Mouse (Mus musculus) limb, embryonic 13.5 days (tissue): ENCODE data around the gene Spata18. TPM values are rescaled to one million over a fixed set of nuclear protein-coding genes. Genes with fewer than 3 reads are reported as not detected.
A peak's percentile ranks its signal among the peaks of the same experiment; 100 is the strongest.

Experiments used
- ATAC-seq: fragments of 200-750 bp; cut with Nextera tagmentation; 2 replicates; pipeline ENCODE4 v1.8.0; 2017; ENCODE audit warnings: low read depth, moderate number of reproducible peaks, moderate TSS enrichment; ENCODE audit not compliant: low FRiP score
- H3K27ac ChIP-seq: fragments of 300-500 bp; sonication (generic); 2 replicates; pipeline ENCODE4 v1.5.1; 2015; ENCODE audit warnings: inconsistent platforms, mild to moderate bottlenecking, moderate library complexity
- H3K27me3 ChIP-seq: fragments of 300-500 bp; sonication (generic); 2 replicates; pipeline ENCODE4 v1.6.1; 2015; ENCODE audit warnings: mild to moderate bottlenecking, inconsistent platforms
- H3K36me3 ChIP-seq: fragments of 300-500 bp; sonication (generic); 2 replicates; pipeline ENCODE4 v1.6.1; 2015; ENCODE audit warnings: inconsistent platforms, mild to moderate bottlenecking, moderate library complexity
- H3K4me1 ChIP-seq: fragments of 300-500 bp; sonication (generic); 2 replicates; pipeline ENCODE4 v1.6.1; 2015; ENCODE audit warnings: inconsistent platforms
- H3K4me2 ChIP-seq: fragments of 300-500 bp; sonication (generic); replicated peaks from 2 replicates; pipeline ENCODE4 v1.6.1; 2015; ENCODE audit warnings: inconsistent platforms, mild to moderate bottlenecking, moderate library complexity
- H3K4me3 ChIP-seq: fragments of 300-500 bp; sonication (generic); 2 replicates; pipeline ENCODE4 v1.5.1; 2015; ENCODE audit warnings: moderate library complexity, mild to moderate bottlenecking, inconsistent platforms
- H3K9ac ChIP-seq: fragments of 300-500 bp; sonication (generic); 2 replicates; pipeline ENCODE4 v1.6.1; 2015; ENCODE audit warnings: mild to moderate bottlenecking, inconsistent platforms
- H3K9me3 ChIP-seq: fragments of 300-500 bp; sonication (generic); 2 replicates; pipeline ENCODE4 v1.6.1; 2016; ENCODE audit warnings: inconsistent platforms
- WGBS: fragments of 180-500 bp; shearing (Covaris S2); methylation state at CpG from one replicate; pipeline ENCODE4 v1.1.7; 2015; 5-methylcytosine and 5-hydroxymethylcytosine counted together
- polyA plus RNA-seq: library from polyadenylated mRNA; unstranded; fragments of >200 nt; fragmentation: Nextera tagmentation; extraction: Ambion mirVana; gene quantifications from 2 replicates; pipeline ENCODE4 v1.2.1, GENCODE M21; 2015

The Spata18 gene
- polyA plus RNA-seq = 1.7 and 1.9 TPM in 2 replicates

DNA sequence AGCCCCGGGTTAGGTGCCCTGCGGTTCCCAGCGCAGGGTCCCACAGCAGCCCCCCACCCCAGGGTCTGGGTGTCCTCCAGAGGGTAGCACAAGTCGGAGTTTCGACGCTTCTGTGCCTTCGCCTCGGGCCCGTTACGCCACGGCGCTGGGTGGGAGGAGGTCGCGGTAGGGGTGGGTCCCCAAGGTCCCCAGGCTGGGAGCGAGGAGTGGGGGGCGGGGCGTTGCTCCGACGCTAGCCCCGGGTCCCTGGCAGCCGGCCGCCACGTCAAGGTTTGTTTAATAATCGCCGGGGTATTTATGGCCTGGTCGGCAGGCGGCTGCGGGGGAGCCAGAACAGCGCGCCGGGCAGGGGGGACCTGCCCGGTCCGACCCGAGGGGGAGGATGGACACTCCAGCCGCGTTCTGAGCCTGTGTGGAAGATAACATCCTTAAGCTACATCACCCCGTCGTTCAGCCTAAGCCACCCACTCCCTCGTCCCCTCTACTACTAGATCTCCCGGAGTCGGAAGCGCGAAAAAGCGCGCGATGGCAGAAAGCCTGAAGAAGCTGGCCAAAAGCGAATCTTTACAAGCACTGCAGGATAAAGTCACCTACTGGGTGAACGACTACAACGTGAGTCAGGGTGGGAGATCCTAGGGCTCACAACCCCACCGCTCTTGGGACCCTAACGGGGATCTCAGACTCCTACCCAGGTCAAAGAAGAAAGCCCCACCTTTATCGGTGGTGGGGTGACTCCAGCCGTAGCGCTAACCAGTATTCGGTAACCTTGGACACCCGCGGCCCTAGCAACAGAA, at the start of gene Spata18:
TSS of gene Spata18 (plus strand) at position 319 of the 794 bp plus-strand sequence.
- peaks cover 34% of the 10 kb centered on the region for H3K4me1 ChIP-seq
- no peak within 1 kb of the TSS for H3K27ac ChIP-seq
- peaks cover 48% of the 10 kb centered on the region for H3K27me3 ChIP-seq
- no peaks in the 10 kb centered on the region for H3K36me3 ChIP-seq
- ATAC-seq = peak; percentile 2; the same call in 1 of the 2 replicates
- no peaks in the 10 kb centered on the region for H3K9me3 ChIP-seq
- under 1% methylated on average over 56 of the region's 57 CpGs for WGBS
- H3K4me2 ChIP-seq = peak within 1 kb of the TSS; percentile 99
- H3K9ac ChIP-seq = peak within 1 kb of the TSS; percentile 70
- peak within 1 kb of the TSS; percentile 56 for H3K4me3 ChIP-seq

DNA sequence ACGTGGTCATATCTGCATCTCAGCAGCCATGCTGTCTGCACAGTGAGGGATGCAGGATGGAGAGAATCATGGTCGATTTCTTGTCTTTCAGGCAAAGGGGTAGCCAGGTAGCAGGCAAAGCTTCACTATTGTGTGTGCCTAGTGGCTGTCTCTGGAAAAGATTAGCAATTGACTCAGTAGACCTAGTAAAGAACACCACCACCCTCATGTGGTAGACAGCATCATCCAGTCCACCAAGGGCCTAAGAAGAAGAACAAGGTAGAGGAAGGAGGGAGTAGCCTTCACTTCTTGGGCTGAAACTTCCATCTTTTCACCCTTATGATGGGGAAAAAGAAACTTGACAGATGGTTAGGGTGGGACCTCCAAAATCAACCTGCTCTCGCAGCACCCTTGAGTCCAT, 48.3 kb upstream of the Spata18 start:
- 82% methylated on average over 3 of the region's 3 CpGs for WGBS

DNA sequence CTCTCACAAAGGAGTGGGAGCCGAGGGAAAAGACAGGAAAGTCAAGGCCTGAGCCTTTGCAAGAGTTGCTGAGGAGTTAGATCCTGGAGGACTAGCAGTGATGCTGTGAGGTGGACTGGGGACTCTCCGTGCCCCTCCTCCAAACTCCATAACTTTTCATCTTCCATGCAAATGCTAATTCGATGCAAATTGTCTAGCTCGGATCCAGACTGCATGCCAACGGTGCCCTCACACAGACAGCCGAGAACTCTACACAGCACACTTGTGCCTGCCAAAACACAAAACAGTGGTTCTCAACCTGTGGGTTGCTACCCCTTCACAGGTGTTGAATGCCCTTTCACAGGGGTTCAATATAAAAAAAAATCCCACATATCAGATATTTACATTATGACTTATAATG, 46.6 kb upstream of the Spata18 start:
- 85% methylated on average over 6 of the region's 6 CpGs for WGBS
- H3K9ac ChIP-seq = no peak overlapping the region
- peaks cover 5% of the 10 kb centered on the region for H3K9me3 ChIP-seq
- H3K36me3 ChIP-seq = no peaks in the 10 kb centered on the region
- no peaks in the 10 kb centered on the region for H3K27me3 ChIP-seq
- H3K4me1 ChIP-seq = no peaks in the 10 kb centered on the region
- no peak overlapping the region for H3K4me2 ChIP-seq
- no peak overlapping the region for H3K27ac ChIP-seq
- no peak overlapping the region for H3K4me3 ChIP-seq
- no peak for ATAC-seq

More for the DNA sequence above, 48.3 kb upstream of the Spata18 start:
- Histone ChIP-seq H3K9ac (no peak overlapping the region), H3K9me3 (peaks cover 5% of the 10 kb centered on the region), H3K27me3 (no peaks in the 10 kb centered on the region), H3K4me2 (no peak overlapping the region), H3K36me3 (no peaks in the 10 kb centered on the region), H3K4me1 (no peaks in the 10 kb centered on the region), H3K4me3 (no peak overlapping the region), H3K27ac (no peak overlapping the region)
- no peak for ATAC-seq

DNA sequence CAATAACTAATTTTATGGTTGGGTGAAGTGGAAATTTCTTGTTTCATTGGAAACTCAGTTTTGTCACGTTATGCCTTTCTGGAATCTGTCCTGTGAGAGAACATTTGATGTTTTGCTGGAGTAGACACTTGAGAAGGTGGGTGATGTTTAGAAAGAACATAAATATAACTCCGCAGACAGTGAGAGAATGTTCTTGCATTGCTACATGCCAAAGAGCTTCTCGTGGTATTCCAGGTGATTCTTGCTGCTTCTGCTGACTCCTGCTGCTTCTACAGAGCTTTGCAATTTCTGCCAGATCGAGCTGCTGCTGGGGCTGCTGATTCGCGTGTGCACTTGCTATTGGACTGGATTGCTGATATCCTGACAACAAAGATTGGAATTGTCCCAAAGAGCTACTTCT, 46.2 kb upstream of the Spata18 start:
- no peak for ATAC-seq
- 81% methylated on average over 6 of the region's 6 CpGs for WGBS
- H3K9me3 ChIP-seq = peaks cover 6% of the 10 kb centered on the region
- no peaks in the 10 kb centered on the region for H3K36me3 ChIP-seq
- no peak overlapping the region for H3K27ac ChIP-seq
- H3K4me2 ChIP-seq = no peak overlapping the region
- no peak overlapping the region for H3K4me3 ChIP-seq
- H3K9ac ChIP-seq = no peak overlapping the region
- no peaks in the 10 kb centered on the region for H3K27me3 ChIP-seq
- no peaks in the 10 kb centered on the region for H3K4me1 ChIP-seq

DNA sequence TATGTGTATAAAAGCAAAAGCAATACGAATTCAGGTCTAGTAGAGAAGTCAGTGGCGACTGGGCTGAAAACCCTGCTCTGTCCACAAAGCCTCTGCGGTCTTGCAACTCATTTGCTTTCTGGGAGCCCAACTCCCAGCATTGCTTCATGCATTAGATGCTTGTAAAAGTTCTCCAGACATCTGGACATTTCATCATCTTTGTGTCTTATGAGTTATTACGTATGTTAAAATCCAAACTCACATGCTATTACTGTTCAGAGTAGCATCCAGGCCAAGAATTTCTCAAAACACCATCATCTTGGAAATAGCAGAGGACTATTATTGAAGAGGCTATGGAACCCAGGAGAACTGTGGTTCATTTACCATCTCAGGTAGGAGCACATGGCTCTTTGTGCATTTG, 40.1 kb upstream of the Spata18 start:
- H3K9ac ChIP-seq = no peak overlapping the region
- no peaks in the 10 kb centered on the region for H3K27me3 ChIP-seq
- 94% methylated on average over 4 of the region's 4 CpGs for WGBS
- no peak for ATAC-seq
- no peaks in the 10 kb centered on the region for H3K36me3 ChIP-seq
- H3K4me2 ChIP-seq = no peak overlapping the region
- H3K4me3 ChIP-seq = no peak overlapping the region
- no peak overlapping the region for H3K27ac ChIP-seq
- peaks cover 15% of the 10 kb centered on the region for H3K9me3 ChIP-seq
- peaks cover 8% of the 10 kb centered on the region; the same call in 1 of the 2 replicates for H3K4me1 ChIP-seq

DNA sequence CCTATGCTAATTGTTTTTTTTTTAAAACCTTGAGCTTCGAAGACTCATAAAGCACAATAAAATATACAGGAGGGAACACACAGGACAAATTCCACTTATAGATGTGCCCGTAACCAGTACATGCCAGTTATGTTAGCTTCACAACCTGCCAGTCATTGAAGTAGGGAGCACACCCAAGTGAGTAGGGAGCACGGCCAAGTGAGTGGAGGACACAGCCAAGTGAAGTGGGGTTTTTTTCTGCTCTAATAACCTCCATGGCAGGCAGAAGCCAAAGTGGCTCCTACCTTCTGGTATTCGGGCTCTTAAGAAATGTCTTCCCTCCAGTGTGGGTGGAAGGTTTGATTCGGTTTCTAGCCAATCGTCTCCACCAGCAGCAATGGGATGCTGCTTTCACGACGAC, 37.9 kb upstream of the Spata18 start:
- H3K4me3 ChIP-seq = no peak overlapping the region
- H3K9me3 ChIP-seq = 0 out of 2 replicates have a peak, but pooled peaks cover 10% of the 10 kb centered on the region
- H3K4me2 ChIP-seq = no peak overlapping the region
- WGBS = 87% methylated on average over 8 of the region's 8 CpGs
- ATAC-seq = no peak
- no peak overlapping the region for H3K27ac ChIP-seq
- no peaks in the 10 kb centered on the region for H3K36me3 ChIP-seq
- no peaks in the 10 kb centered on the region for H3K27me3 ChIP-seq
- peaks cover 8% of the 10 kb centered on the region for H3K4me1 ChIP-seq
- H3K9ac ChIP-seq = no peak overlapping the region

DNA sequence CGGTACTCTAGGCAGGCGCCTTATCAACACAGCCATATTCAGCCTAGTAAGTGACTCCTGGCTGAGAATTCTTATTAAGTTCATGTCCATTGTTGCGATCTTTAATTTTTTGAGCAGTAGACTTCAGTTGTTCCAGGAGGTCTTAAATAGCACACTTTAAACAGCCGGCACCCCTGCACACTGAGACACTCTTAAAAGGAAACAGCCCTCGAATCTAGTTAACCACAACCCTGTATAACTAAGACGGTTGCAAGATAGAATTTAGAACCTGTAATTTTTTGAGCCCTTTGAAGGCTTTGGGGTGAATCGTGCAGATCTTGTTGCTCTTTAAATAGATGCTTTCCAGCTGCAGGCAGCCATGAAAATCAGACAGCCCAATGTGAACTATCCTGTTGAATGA, 36.0 kb upstream of the Spata18 start:
- Histone ChIP-seq H3K27me3 (no peaks in the 10 kb centered on the region), H3K9ac (no peak overlapping the region), H3K36me3 (no peaks in the 10 kb centered on the region), H3K27ac (no peak overlapping the region), H3K4me2 (peak overlapping the region; percentile 11; the same call in 1 of the 2 replicates), H3K4me3 (no peak overlapping the region), H3K9me3 (0 out of 2 replicates have a peak, but pooled peaks cover 7% of the 10 kb centered on the region), H3K4me1 (peaks cover 8% of the 10 kb centered on the region)
- WGBS = 37% methylated on average over 7 of the region's 7 CpGs
- no peak for ATAC-seq

DNA sequence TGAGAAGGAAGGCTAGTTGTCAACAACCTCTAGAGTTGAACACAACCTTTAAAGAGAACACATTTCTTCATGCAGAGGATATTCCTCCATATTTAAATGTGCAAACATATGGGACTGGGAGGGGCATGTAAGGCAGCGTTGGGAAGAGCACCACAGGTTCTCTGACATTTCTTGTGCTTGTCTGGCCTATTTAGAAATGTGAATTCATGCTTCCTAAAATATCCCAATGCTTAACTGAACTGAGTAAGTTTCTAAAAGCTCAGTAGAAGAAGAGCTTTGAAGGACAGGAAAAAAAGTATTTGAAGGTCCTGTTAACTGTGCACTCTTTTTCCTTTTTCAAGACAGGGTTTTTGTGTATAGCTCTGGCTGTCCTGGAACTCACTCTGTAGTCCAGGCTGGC, 32.2 kb upstream of the Spata18 start:
- no peaks in the 10 kb centered on the region for H3K9me3 ChIP-seq
- WGBS = 78% methylated on average over 1 of the region's 1 CpGs

DNA sequence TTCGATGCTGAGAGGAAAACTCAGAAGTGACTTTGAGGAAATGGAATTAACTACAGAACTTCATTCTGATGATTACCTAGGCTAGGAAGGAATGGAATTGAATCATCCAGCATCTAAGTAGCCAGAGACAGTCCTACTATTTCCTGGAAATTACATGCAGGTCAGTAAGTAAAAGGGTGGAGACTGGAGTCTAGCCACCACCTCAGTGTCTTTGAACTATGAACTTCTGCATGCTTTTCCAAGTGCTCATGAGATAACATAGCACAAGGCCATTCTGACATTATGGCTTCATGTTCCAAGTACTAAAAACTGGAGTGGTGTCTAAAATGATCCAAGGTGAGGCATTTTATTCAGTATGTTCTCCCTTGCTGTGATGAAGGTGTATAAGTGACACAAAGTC, 25.7 kb upstream of the Spata18 start:
- Histone ChIP-seq H3K36me3 (no peaks in the 10 kb centered on the region), H3K4me1 (no peaks in the 10 kb centered on the region), H3K9me3 (no peaks in the 10 kb centered on the region), H3K9ac (no peak overlapping the region), H3K4me3 (no peak overlapping the region), H3K27ac (no peak overlapping the region), H3K27me3 (no peaks in the 10 kb centered on the region), H3K4me2 (no peak overlapping the region)
- ATAC-seq = no peak
- WGBS = 82% methylated on average over 1 of the region's 1 CpGs

More for the DNA sequence above, 32.2 kb upstream of the Spata18 start:
- Histone ChIP-seq H3K27me3 (no peaks in the 10 kb centered on the region), H3K9ac (no peak overlapping the region), H3K36me3 (no peaks in the 10 kb centered on the region), H3K4me2 (no peak overlapping the region), H3K4me3 (no peak overlapping the region), H3K27ac (no peak overlapping the region), H3K4me1 (peaks cover 8% of the 10 kb centered on the region)
- no peak for ATAC-seq

DNA sequence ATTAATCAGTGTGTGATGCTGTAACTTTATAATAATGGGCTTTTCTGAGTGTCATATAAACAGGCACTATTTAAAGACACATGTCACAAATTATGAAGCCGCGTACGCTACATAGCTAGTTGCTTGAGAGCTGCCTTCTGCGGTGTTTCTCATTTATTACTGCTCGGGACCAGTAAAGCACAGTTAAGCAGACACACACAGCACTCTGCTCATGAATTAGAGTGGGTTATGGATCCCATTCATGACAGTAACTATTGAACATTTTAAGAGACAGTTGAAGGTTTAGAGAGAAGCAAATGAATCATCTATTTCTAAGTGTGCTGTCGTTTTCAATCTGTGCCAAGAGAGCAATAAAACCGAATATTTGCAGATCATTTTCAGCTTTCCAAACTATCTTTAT, 24.3 kb upstream of the Spata18 start:
- Histone ChIP-seq H3K4me3 (no peak overlapping the region), H3K27ac (no peak overlapping the region), H3K4me1 (no peaks in the 10 kb centered on the region), H3K4me2 (no peak overlapping the region), H3K36me3 (no peaks in the 10 kb centered on the region), H3K9ac (no peak overlapping the region), H3K27me3 (no peaks in the 10 kb centered on the region), H3K9me3 (no peaks in the 10 kb centered on the region)
- no peak for ATAC-seq
- 71% methylated on average over 7 of the region's 7 CpGs for WGBS

DNA sequence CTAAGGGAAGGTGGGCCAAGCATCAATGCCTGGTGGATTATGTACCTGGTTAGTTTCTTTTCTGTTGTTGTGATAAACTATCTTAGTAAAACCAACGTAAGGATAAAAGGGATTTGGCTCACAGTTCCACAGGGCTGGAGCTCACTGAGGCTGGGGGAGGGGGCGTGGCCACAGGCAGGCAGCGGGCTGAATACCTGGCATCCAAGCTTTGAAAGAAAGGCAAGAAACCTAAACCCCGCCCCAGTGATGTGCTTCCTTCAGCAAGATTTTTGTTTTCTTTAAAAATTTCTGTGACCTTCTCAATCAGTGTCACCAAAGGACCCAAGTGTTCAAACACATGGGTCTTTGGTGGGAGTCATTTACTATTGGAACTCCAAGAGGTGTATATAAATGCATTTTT, 23.6 kb upstream of the Spata18 start:
- H3K9ac ChIP-seq = no peak overlapping the region
- no peak for ATAC-seq
- H3K27me3 ChIP-seq = no peaks in the 10 kb centered on the region
- 0 out of 2 replicates have a peak, but pooled peaks cover 2% of the 10 kb centered on the region for H3K36me3 ChIP-seq
- no peaks in the 10 kb centered on the region for H3K4me1 ChIP-seq
- 57% methylated on average over 4 of the region's 4 CpGs for WGBS
- H3K4me2 ChIP-seq = no peak overlapping the region
- no peak overlapping the region for H3K4me3 ChIP-seq
- H3K27ac ChIP-seq = no peak overlapping the region
- H3K9me3 ChIP-seq = no peaks in the 10 kb centered on the region

DNA sequence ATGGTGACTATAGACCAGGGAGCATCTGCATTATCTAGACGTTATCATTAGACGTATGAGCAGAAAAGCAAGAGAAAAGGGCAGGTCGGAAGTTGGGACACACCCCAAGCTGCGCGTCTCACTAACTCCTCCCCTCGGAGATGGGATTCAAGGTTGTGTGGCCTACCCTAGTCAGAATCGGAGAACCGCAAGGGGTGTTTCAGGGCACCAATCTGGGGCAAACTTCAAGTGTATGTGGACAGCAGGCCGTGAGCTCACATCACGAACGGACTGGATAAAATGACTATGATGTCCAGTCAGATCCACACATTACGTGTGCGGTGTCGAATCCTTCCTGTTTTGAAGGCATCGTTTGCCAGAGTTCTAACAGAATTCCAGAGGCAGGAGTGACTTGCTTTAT, 23.2 kb upstream of the Spata18 start:
- Histone ChIP-seq H3K4me3 (no peak overlapping the region), H3K9ac (no peak overlapping the region), H3K9me3 (no peaks in the 10 kb centered on the region), H3K36me3 (peaks cover 4% of the 10 kb centered on the region; the same call in 1 of the 2 replicates), H3K27me3 (no peaks in the 10 kb centered on the region), H3K27ac (no peak overlapping the region), H3K4me1 (no peaks in the 10 kb centered on the region), H3K4me2 (no peak overlapping the region)
- ATAC-seq = no peak
- 77% methylated on average over 15 of the region's 15 CpGs for WGBS

DNA sequence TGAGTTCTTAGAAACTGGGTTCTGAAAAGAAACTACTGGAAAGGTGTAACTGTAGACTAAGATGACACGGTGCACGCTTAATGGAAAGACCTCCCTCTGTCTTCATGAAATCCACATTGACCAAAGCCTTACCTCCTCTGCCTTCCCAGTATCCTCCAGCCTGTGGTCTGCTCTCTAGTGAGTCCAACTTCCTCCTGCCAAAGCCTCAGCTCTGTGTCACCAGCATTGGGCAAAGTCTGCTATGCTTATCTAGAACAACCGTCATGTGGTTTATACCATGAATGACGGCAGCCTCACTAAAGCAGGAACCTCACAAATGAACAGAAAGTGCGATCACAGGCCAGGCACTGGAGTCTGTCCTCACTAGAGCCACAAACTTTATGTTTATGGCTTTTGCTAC, 21.0 kb upstream of the Spata18 start:
- H3K27me3 ChIP-seq = no peaks in the 10 kb centered on the region
- H3K4me1 ChIP-seq = no peaks in the 10 kb centered on the region
- H3K36me3 ChIP-seq = peaks cover 23% of the 10 kb centered on the region
- no peak overlapping the region for H3K4me2 ChIP-seq
- H3K9ac ChIP-seq = no peak overlapping the region
- peaks cover 7% of the 10 kb centered on the region for H3K9me3 ChIP-seq
- H3K27ac ChIP-seq = no peak overlapping the region
- H3K4me3 ChIP-seq = no peak overlapping the region
- 81% methylated on average over 5 of the region's 5 CpGs for WGBS
- no peak for ATAC-seq
